ENCODE assay signal across 8 mouse cellular contexts in genomic region chr7:110061199-110061751, GRCm38 (mm10). TPM values are rescaled to one million over a fixed set of nuclear protein-coding genes. Genes with fewer than 3 reads are reported as not detected.
DNase-seq lines count a peak whose midpoint lies in the region; ATAC-seq and TF ChIP-seq lines count a peak whose summit lies in the region.

Zfp143 (plus strand) TSS chr7:110061217.

- H3K4me2 ChIP-seq in lung, postnatal 0 days (replicated peaks; ENCODE audit: low read depth, low read length), result peak within 1 kb of the TSS; percentile 69

- peak; percentile 28; the same call in 1 of the 2 replicates for TF ChIP-seq EP300 in lung, postnatal 0 days (IDR thresholded peaks at IDR 0.05)

- H3K9me3 ChIP-seq in hindbrain, embryonic 10.5 days, result no peaks in the 10 kb centered on the region
- no peaks in the 10 kb centered on the region for H3K9me3 ChIP-seq in lung, postnatal 0 days (ENCODE audit: low read length)

- H3K9ac ChIP-seq in lung, postnatal 0 days (replicated peaks; ENCODE audit: low read depth), result peak within 1 kb of the TSS; percentile 99

- WGBS in hindbrain, embryonic 10.5 days, result under 1% methylated on average over 34 of the region's 34 CpGs
- WGBS in lung, postnatal 0 days, result under 1% methylated on average over 34 of the region's 34 CpGs

- peaks cover 20% of the 10 kb centered on the region for H3K4me1 ChIP-seq in hindbrain, embryonic 10.5 days (replicated peaks)
- peaks cover 12% of the 10 kb centered on the region; the same call in 1 of the 2 replicates for H3K4me1 ChIP-seq in lung, postnatal 0 days (ENCODE audit: insufficient read depth, low read depth, low read length)

- H3K4me3 ChIP-seq in hindbrain, embryonic 10.5 days, result peak within 1 kb of the TSS; percentile 92
- peak within 1 kb of the TSS; percentile 98 for H3K4me3 ChIP-seq in lung, postnatal 0 days (ENCODE audit: low read depth, low read length)

- peak within 1 kb of the TSS; percentile 100 for H3K27ac ChIP-seq in hindbrain, embryonic 10.5 days
- H3K27ac ChIP-seq in lung, postnatal 0 days (ENCODE audit: low read length), result peak within 1 kb of the TSS; percentile 100

- no peaks in the 10 kb centered on the region for H3K27me3 ChIP-seq in hindbrain, embryonic 10.5 days (ENCODE audit: insufficient read depth, poor library complexity, severe bottlenecking)
- no peaks in the 10 kb centered on the region for H3K27me3 ChIP-seq in lung, postnatal 0 days (replicated peaks; ENCODE audit: insufficient read depth, low read length)

- peak; percentile 95 for ATAC-seq in frontal cortex, adult (ENCODE audit: low TSS enrichment)
- ATAC-seq in lung, postnatal 0 days, result peak; percentile 97

- peak; percentile 100 for DNase-seq in MN1 (ENCODE audit: low spot score)
- peak; percentile 100 for DNase-seq in cerebellum, adult 9-10 months
- DNase-seq in hindbrain, embryonic 10.5 days (ENCODE audit: low spot score), result peak; percentile 100
- peak; percentile 100 for DNase-seq in layer of hippocampus, adult 9-11 months
- peak; percentile 100 for DNase-seq in lung, postnatal 0 days (ENCODE audit: low spot score)
- DNase-seq in ovary, postnatal 14 days (ENCODE audit: low spot score), result peak; percentile 100
- peak; percentile 100 for DNase-seq in thymus, postnatal 14 days

- peak; percentile 21; the same call in 1 of the 2 replicates for TF ChIP-seq CTCF in lung, postnatal 0 days (IDR thresholded peaks at IDR 0.05)

- H3K36me3 ChIP-seq in hindbrain, embryonic 10.5 days, result peaks cover 55% of the 10 kb centered on the region
- no peaks in the 10 kb centered on the region; the same call in 1 of the 2 replicates for H3K36me3 ChIP-seq in lung, postnatal 0 days (ENCODE audit: insufficient read depth, low read length)

RNA-seq across cellular contexts. Expression of gene Zfp143, which starts in this region (rescaled TPM):
- polyA plus RNA-seq in hindbrain, embryonic 10.5 days (2016; fragmentation: Nextera tagmentation; extraction: Ambion mirVana), result 23.8 and 25.9 TPM in 2 replicates
- polyA plus RNA-seq in lung, postnatal 0 days (2015; fragmentation: Nextera tagmentation; extraction: Ambion mirVana), result 10.6 and 12.1 TPM in 2 replicates

Comparison
In these comparisons a context has a peak if more than half of its experiments do, and no peak if none do; other contexts are left out.
1. Peak in every context shown above with its lines: DNase-seq, ATAC-seq, H3K4me3 ChIP-seq and H3K27ac ChIP-seq.